Mouse (Mus musculus) urinary bladder, postnatal 4 days (tissue): ENCODE measurements at regions not wholly inside any gene's neighbourhood (a gene's known extent, or its start where the extent isn't known, plus 50 kb on each side); places are given as distances from the start of the nearest gene placed in this dataset.
A peak's percentile ranks its signal among the peaks of the same experiment; 100 is the strongest.

Source experiments
- DNase-seq, 2 experiments: peaks; one replicate each; pipeline ENCODE4 v3.0.0; 2021 to 2022; ENCODE audit warnings: low spot score in 2 of 2

DNA sequence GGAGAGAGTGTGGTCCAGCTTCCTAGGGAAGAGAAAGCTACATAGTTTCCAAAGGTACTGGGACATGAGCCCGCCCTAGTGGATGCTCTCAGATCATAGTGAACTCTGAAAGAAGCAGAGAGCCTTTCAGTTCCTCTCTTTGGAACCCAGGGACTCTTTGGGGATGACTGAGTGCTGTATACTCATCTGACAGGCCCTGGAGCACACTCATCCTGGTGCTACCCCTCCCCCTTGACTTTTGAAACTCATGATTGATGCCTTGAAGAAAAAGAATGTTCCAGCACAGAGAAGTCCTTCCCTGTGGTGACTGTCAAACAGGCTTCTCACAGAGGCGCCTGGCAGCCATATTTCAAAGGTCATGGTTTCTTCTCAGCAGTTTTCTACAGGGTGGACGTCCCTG lies 254.2 kb upstream of the Eif4g2 start:
- no peak for DNase-seq

DNA sequence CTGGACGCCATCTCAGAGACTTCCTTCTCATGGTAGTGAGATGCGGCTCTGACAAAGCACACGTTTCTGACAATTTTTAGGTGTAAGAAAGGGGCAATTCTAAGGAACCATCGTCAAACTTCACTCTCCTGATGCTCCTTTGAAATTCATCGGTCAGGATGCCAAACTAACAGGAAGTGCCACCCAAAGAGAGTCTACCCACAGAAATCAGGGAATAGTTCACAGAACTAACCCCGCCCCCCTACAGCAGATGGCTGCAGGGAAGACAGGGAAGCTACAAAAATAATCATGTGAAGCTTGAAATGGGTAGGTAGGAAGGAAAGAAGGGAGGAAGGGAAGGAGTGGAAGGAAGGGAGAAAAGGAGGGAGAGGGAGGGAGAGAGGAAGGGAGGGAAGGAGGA lies 240.1 kb upstream of the Eif4g2 start:
- no peak for DNase-seq

DNA sequence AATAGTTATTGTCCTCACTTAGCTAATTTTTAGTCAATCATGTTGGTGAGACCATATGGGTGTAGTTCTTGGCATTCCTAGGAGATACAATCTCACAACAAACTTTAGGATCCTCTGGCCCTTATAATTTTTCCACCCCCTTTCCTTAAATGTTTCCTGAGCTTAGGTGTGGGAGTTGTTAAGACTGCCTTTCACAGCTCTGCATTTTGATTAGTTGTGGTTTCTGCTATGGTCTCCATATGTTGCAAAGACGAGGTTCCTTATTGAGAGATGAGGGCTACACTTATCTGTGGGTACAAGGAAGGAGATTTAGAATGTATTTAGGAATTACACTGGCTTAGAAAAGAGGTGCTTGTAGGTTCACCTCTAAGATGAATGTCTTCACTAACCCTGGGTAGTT lies 237.1 kb upstream of the Eif4g2 start:
- DNase-seq = no peak

DNA sequence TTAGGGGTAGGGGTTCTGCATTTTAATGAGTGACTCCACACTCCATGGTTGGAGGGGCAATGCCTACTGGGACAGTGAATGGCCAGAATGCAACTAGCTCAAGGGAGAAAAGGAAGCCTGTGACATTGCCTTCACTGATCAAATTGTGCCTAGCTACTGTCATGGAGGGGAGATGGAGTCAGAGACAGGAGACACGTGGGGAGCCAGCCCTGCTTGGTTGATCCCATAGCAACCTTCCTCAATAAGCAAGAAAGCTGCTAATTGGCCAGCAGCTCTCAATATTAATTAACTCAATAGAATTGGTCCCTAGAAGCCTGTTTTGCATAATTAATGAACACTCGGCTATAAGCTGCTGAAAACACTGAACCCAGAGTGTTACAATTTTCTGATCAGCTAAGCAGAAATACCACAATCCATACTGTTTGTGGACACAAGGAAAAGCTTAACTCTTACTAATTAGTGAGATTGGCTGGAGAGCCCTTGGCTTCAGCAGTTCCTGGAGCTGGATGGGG lies 233.7 kb upstream of the Eif4g2 start:
- DNase-seq = no peak

DNA sequence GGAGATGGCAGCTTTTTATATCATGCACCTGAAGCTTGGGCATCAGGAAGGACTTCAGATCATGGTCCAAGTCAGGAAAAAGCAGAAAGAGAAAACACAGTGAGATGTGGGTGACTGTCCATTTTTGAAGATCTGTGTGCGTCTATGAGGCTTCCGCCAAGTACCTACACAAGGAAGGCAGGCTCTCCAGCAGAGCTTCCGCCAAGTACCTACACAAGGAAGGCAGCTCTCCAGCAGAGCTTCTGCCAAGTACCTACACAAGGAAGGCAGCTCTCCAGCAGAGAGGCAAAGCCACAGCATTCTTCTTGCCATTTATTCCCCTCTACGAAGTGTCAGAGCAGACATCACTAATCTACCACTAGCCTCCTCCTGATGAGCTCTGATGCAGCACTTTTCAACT lies 231.1 kb upstream of the Eif4g2 start:
- DNase-seq = no peak

DNA sequence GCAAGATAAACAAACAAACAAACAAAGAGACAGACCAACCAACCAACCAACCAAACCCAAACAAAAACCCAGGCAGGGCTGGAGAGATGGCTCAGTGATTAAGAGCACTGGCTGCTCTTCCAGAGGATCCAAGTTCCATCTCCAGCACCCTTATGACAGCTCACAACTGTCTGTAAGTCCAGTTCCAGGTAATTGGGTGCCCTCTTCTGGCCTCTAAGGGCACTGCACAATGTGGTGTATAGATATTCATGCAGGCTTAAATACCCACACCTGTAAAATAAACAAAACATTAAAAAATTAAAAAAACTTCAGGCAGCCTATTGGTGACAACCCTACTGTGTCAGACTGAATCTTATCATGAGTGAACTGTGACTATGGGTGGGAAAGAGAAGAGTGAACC lies 222.4 kb upstream of the Eif4g2 start:
- no peak for DNase-seq

DNA sequence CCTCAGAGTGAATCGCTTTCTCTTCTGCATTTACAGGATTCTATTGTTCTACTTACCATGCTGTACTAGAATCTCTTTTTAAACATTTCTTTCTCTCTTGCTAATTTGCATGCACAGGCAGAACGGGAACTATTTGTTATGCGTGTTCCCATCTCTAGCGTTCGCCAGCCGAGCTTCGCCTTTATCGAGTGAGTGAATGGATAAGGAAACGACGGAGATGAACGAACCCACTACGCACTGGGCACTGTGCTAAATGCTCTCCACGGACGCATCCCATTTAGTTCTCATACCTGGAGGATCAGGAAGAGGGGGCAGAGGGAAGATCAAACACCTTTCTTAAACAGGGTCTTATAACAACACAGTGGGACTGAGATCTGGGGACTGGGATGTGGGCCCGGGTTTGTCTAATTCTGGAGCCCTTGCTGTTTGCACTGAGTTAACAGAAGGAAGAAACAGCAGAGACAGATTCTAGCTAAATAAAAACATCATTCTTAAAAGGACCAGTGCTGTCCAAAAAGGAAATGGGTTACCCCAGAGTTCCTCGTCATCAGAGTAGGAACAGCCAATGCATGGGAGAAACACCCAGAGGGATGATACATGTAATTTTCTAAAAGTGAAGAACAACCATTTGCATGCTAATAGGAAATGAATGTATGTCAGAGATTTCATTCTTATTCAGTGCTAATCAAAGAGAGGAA lies 219.1 kb upstream of the Eif4g2 start:
- no peak for DNase-seq

DNA sequence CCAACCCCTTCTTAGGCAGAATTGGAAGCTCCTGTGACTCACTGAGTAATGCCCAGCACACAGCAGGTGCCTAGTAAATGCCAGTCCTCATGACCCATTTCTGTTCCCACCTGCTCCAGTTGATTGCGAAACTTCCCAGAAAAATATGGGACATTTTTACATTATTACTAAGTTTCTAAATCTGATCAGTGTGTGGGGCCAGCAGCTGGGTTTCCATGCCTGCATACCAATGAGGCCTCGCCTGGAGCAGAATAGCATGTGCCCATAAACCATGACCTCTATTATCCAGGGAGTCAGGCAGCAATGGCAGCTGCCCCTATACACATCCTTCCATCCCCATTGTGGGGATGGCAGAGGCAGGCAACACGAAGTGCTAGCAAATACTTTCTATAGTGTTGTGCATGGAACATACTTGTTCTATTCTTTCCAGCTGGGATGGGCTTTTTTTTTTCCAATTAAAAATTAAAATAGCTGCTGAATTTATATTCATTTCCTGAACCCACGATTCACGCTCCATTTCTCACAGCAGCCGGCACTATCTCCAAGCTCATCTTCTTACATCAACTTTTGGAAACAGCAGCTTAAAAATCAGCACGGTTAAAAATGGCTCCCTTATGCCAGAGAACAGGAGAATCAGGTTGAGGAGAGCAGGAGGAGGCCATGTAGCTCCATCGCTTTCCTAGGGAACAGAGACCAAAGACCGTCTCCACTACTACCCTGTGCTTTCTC lies 214.5 kb upstream of the Eif4g2 start:
- no peak for DNase-seq

DNA sequence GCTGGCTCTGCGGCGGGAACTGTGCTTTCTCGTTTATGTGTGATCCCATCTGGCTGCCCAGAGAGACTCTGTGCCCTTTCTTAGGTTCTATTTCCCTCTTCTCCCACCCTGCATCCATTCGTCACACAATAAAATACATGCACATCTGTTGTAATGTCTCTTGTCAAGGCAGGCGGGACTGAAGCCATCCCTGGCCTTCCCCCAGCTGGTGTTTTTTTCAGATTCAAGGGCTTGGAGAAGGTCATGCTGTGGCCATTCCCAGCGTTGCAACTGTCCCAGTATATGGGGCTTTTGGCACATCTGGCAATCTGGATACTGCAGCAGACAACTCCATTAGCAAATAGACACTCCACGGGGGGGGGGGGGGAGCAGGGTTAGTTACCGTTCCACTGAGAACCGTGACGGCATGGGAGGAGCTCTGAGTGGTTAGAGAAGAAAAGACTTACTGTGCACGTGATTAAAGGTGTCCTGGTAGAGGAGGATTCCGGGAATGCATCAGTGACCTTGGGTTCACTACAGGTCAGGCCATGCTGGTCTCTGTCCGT lies 200.7 kb upstream of the Eif4g2 start:
- DNase-seq = no peak

DNA sequence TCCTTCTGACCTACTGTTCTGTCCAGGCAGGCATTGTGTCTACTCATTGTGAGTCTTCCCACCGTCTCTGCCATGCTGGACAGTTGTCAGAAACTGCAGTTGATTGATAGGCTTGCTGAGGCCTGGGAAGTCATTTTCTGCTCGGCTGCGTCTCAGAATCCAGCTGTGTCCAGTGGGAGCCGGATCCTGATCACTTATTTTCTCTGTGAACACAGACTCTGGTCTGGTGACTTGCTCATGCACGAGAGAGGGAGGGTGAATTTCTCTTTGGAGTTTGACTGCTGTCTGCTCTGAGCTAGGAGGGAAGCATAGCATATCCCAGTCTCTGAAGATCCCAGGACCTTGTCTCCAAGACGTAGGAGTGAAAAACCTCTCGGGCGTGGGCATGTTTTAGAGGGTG lies 199.5 kb upstream of the Eif4g2 start:
- DNase-seq = no peak

DNA sequence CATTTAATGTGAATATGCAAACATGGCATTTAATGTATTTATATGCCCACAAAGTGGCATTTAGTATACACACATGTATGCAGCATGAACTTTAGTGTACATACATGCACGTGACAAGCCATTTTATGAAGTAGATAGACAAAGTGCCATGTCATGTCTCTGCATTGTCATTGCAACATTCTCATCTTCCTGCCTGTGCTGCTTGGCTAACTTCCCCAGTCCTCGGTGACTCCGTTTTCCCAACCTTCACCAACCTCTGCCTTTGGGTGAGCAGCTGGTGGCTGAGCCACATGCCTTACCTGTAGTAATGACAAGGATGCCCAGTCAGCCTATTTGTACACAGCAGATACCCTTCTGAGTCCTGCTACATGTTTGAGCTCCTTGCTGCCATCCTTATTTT lies 194.9 kb upstream of the Eif4g2 start:
- no peak for DNase-seq

DNA sequence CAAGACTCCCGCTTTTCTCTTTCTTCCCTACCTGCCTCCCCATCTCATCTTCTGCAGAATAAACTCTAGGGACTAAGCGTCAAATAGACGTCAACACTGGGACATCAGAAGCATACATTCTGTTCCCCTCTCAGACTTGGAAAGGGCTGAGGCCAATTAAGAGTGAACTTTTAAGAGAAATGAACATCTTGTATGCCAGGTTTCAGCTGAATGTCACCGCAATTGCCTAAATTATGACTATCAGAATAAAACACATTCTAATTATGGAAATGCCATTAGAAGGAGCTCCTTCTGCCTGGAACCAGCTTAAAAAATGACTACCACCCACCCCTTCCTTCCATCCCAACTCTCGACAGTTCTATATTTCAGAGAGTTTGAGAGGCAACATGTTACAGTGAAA lies 191.0 kb upstream of the Eif4g2 start:
- no peak for DNase-seq

DNA sequence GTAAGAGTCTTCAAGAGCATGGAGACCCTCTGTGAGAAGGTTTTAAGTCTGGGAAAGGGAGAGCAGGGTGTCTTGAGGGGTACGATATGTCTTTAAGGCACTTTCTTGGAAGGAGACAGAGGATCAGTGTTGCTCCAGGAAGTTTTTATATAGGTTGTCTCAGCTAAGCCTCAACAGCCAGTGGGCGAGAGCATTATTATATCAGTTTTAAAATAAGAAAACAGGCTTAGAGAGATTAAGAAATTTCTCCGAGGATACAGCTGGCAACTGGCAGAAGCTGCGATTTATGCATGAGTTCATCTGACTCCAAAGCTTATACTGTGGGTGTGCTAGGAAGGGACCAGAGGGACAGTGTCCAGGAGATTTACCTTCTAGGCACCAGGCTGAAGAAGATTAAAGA lies 188.0 kb upstream of the Eif4g2 start:
- DNase-seq = no peak

DNA sequence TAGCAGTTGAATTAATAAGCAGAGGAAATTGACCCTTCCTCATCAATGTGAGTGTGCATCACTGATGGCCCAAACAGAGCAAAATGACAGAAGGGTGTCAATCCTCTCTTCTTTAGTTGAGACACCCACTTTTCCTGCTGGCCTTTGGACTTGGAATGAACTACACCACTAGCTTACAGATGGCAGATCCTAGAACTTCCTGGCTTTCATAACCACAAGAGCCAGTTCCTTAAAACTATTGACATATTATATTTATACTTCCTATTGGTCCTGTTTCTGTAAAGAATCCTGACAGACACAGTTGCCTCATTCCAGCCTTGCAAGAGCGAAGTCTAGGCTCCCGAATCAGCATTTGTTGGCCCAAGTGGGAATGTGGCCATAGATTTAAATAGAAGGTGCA lies 185.4 kb upstream of the Eif4g2 start:
- no peak for DNase-seq

DNA sequence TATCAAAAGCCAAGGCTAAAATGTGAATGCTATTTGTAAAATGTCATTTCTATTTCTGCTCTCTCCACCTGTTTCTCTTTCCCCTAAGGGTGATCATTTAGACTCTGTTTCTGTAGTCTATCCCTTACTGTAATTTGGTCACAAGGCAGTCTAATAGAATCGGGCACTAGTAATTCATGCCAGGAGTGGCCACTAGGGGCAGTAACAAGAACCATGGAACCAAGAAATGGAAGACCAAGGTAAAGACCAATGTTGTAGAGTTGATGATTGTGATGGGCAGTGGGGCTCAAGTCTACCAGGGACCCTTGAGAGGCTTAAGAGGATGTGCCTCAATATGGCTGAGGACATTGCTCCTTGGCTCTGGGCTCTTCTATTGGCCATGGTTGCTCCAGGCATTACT lies 180.5 kb upstream of the Eif4g2 start:
- DNase-seq = no peak

DNA sequence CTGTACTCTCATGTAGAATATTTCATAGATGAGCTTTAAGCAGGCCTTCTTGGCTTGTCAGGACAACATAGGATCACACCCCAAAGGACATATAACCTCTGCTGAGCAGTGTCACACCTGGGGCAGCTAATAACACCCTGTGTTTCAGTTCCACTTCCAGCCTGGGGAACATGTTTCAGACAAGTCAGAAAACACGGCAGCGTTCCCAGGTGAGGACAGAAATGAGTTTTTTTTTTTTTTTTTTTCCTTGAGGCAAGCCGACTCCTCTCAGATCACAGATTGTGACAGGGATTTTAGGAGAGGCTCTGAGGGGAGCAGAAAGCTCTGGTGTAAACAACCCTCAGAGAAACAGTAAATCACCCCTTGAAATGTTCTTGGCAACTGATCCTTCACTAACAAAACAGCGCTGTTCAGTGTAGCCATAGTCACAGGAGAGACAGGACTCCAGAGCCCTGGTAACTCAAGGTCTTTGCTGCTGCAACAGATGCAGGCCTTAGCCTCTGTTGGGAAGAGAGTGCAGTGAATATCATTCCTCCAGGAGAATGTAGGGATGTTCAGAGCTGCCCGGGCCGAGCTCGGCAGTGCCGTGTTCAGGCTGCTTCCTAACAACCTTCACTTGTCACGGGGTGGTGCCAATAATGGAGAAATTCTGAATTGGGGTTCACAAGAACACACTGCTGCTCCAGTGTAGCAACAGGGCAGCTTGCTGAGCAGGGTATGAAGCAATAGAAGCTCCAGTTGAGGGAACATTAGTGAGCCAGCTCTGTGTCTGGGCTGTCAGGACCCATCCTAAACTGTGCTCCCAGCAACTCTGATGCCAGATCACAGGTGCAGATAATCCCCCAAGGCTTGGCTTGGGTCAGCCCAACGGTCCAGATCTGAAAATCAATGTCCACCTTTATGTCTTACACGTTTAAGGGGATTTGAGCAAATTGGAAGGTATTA lies 177.1 kb upstream of the Eif4g2 start:
- DNase-seq = no peak

DNA sequence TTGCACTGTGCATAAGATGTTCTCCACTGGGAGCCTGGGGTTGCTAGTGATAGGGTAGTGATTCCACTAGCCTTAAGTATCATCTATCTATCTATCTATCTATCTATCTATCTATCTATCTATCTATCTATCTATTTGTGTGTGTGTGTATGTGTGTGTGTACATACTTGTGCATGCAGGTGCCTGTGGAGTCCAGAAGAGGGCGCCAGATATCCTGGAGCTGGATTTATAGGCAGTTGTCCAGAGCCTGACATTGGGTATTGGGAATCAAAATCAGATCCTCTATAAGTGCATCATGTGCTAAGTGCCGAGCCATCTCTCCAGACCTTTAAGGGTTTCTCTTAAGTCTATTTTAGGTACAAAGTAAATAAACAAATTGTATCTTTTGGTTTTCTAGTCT lies 175.0 kb upstream of the Eif4g2 start:
- DNase-seq = no peak

DNA sequence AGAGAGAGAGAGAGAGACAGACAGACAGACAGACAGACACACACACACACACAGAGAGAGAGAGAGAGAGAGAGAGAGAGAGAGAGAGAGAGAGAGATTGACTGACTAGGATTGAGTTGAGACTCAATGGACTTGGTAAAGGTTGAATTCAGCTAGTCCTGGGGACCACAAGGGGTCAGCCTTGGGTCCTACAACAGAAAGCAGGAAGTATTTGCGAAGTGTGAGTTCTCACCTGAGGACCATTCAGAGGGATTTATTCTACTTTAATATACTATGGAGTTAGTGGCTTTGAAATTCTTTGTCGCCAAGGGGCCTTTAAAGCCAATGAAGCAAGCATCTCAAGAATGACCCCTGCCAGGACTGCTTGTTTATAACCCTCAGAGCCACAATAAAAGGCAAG lies 173.4 kb upstream of the Eif4g2 start:
- no peak for DNase-seq

DNA sequence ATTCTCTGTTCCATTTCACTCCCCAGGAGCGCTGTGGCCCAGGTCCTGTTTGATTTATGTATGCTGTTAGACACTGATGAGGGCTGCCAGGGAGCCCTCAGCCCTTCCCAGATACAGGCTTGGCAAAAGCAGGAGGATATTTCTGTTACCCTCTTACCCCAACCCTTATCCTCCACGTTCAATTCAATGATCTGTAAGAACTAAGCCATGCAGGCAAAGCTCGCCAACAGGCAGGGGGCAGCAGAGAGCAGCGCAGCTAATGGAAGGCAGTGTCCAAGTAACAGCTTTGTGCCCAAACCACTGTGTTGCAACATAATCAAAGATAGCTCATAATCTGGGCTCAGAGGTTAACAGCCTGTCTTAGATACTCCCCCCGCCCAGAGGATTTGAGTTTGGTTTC lies 166.8 kb upstream of the Eif4g2 start:
- peak; percentile 60 to 85 for DNase-seq

DNA sequence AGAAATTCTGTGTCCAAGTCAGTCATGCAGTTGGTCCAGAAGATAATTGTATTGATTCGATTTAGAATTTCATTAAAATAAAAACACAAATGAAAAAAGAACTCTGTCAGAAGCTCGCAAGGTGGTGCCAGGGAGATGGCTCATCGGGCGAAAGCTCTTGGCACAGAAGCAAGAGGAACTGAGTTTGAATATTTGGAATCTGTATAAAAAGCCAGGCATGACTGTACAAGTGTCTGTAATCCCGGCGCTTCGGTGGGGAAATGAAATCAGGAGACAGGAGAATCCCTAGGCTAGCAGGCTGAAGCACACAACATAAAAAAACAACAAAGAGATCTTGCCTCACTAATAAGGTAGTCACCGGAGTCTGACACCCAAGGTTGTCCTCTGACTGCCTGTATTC lies 162.7 kb upstream of the Eif4g2 start:
- DNase-seq = no peak

DNA sequence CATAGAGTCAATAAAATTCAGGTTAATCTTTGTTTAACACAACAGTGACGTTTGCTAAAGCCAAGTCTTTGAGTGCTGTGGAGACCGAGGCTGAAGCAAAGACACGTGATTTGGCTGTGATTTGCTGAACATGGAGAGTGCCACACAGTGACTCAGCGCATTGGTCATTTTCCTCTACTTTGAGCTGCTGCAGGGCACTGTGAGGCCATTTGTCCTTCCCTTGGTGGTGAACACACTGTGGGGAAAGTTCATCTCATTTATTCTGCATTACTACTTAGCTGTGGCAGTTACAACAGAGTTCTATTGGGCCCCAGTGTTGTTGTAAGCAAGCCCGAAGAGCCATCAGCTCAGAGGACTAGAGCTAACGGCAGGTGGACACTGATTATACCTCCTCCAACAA lies 162.2 kb upstream of the Eif4g2 start:
- DNase-seq = no peak

DNA sequence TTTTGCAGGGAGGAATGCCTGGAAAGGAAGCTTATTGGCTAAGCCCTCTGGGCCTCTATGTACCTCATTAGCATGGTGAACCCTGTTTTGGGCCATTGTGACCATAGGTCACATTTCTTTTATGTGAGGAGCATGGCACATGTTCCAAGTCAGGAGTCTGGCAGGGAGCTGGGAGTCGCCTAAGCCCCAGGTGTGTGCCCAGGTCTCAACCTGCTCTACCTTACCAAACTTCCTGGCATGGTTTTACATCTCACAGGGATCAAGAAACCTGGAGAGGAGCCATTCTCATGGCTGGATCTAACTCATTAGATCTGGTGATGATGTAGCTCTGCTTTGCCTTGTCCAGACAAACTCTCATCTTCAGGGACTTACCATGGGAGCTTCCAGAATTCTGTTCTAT lies 161.0 kb upstream of the Eif4g2 start:
- no peak for DNase-seq
